Mouse (Mus musculus): ENCODE results near the gene Krtap9-5.

The Krtap9-5 gene

DNA sequence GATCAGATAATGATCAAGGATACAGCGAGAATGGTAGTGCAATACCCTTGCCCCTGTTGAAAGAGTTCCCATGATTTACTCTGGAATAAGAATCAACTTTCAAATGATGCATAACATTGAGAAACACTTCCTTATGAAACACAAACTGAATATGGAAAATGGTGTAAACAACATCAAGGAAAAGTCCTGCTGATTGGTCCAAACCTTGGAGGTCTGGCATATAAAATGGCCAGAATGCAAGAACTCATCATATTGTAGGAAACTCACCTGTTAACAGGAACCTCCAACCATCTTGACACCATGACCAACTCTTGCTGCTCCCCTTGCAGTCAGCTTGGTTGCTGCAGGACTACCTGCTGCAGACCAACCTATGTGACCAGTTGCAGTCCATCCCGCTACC lies at the start of gene Krtap9-5:
Gene Krtap9-5 (plus strand): TSS at position 301 of the 400 bp plus-strand sequence.
- DNase-seq (ENCODE audit: low read depth) = no peak

- DNase-seq (ENCODE audit: low read depth) = no peak
Measured at GRCm38 (mm10) chr11:99907620-99908019, 40.7 kb upstream of the Krtap9-5 start, which contains the start of gene Krtap31-1. Gene Krtap31-1, plus strand, starts transcription at chr11:99907920.

DNA sequence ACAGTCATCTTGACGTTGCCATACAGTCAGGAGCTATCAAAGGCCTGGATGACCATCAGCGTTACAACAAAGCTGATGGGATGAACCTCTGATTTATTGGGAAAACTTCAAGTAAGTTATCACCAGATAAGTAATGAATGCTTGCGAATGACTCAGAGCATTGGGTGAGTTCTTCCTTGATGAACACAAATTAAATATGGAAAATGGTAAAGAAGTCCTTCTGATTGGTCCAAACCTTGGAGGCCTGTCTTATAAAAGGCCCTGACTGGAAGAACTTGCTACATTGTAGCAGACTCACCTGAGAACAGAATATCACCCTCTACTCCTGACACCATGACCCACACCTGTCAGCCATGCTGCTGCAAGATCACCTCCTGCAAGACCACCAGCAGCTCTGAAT lies 33.8 kb upstream of the Krtap9-5 start, which contains the start of gene Gm11565:
Gene Gm11565 (plus strand): TSS at position 301 of the 400 bp plus-strand sequence.
- no peak for DNase-seq (ENCODE audit: low read depth)

GRCm38 (mm10) chr11:99935991-99936390 lies 12.3 kb upstream of the Krtap9-5 start, which contains the start of gene Krtap31-2:
Gene Krtap31-2, plus strand, starts transcription at chr11:99936291.
- DNase-seq (ENCODE audit: low read depth) = no peak

- no peak for DNase-seq (ENCODE audit: low read depth)
Measured at GRCm38 (mm10) chr11:99937751-99938264, 10.5 kb upstream of the Krtap9-5 start.

- DNase-seq (ENCODE audit: low read depth) = no peak
Measured at GRCm38 (mm10) chr11:99964213-99964612, 15.9 kb downstream of the Krtap9-5 start.

GRCm38 (mm10) chr11:99965961-99966360 lies 17.7 kb downstream of the Krtap9-5 start:
- no peak for DNase-seq (ENCODE audit: low read depth)

- no peak for DNase-seq (ENCODE audit: low read depth)
Measured at GRCm38 (mm10) chr11:99978953-99979352, 30.7 kb downstream of the Krtap9-5 start, which contains the start of gene Krtap29-1. Gene Krtap29-1, minus strand, starts transcription at chr11:99979053.

DNA sequence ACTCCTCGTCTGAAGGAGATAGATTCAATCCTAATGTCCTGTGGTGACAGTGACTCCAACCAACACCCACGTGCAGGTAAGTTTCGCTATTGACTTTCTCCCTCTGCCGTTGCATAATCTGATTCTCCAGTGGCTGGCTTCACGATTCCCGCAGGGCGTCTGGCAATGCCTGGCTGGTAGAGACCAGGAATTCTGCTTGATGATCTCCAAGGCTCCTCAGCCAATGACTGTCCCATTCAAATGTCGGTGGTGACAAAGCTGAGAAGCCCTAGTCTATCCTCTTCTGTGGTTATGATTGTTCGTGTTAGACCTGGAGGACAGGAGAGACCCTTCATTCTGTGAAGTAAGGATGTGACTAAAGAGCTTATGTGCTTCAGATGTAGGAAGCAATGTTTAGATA lies 34.5 kb downstream of the Krtap9-5 start:
- DNase-seq (ENCODE audit: low read depth) = no peak

DNA sequence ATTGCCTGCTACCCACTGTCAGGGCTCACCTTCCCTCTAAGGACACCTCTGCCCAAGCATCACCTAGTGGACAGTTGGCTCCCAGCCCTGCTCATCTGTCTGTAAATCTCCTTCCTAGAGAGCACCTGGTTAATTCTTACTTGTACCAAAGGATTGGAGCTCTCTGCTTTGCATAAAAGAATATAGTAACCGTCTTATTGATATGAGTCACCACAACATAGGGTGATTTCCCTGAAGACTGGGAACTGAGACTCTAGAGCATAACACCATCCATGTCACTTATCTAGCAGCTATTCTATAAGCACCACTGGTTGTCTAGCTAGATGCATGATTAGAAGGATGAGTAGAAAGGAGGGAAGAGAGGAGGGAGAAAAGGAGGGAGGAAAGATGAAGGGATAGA lies 35.2 kb downstream of the Krtap9-5 start:
- DNase-seq (ENCODE audit: low read depth) = no peak

DNA sequence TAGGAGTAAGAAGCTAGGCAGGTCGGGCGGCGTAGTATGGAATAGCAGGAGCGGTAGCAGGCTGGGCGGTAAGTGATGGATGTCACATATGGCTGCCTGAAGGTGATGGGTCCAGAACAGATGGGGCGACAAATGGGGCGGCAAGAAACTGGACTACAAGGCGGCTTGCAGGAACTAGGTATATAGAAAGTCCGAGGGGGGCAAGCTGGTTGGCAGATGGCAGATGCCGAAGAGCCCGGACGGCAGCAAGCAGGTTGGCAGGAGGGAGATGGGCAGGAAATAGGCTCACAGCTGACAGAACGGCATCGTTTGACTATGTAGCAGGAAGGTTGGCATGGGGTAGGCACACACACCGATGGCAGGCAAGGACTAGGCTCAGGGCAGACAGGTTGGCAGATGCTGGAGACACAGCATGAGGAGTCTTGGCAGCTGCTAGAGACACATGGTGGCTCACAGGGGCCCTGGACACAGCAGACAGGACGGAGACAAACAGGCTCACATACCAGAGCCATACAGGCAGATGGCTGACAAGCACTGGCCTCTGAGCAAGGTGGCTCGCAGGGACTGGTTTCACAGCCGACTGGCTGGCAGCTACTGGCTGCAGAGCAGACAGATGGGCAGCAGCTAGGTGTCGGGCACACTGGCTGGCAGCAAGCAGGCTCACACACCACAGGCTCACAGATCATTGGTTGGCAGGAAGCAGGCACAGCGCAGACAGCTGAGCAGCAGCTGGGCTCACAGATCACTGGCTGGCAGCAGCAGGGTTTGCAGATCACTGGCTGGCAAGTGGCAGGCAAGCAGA lies 37.2 kb downstream of the Krtap9-5 start:
- DNase-seq (ENCODE audit: low read depth) = no peak

GRCm38 (mm10) chr11:99986180-99986647 lies 37.9 kb downstream of the Krtap9-5 start, which contains the start of gene Krtap16-1:
Gene Krtap16-1, minus strand, starts transcription at chr11:99986597.
- DNase-seq (ENCODE audit: low read depth) = no peak

- no peak for DNase-seq (ENCODE audit: low read depth)
Measured at GRCm38 (mm10) chr11:99988530-99988929, 40.3 kb downstream of the Krtap9-5 start.

GRCm38 (mm10) chr11:99989881-99990405 lies 41.7 kb downstream of the Krtap9-5 start:
- DNase-seq (ENCODE audit: low read depth) = no peak

GRCm38 (mm10) chr11:99990571-99990970 lies 42.3 kb downstream of the Krtap9-5 start:
- no peak for DNase-seq (ENCODE audit: low read depth)

DNA sequence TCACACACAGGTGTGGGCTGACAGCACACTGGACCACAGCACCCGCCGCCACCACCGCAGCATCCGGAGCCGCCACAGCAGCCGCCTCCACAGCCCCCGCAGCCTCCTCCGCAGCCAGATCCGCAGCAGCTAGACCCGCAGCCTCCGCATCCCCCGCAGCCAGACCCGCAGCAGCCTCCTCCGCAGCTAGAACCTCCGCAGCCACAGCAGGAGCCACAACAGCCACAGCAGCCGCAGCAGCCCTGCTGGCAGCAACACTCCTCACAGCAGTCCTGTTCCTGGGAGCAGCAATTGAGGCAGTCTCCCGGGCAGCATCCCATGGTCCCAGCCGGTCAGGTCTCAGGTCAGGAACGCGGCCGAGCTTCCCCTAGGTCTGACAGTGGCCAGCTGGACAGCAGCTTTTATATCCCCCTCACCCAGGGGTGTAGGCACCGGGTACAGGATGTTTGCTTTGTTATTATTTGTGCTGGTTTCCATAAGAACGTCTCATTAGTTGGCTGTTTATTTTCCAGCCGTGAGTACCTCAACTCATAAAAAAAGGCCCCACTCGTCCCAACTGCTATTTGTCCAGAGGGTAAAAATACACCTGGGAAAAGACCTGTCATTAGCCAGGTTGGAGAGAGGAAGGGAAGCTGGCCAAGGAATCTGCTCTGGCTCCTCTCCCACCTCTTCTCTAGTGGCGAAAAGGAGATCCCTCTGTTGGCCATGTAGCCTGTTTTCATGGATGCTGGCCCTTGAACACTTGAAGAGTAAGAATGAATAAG lies 45.5 kb downstream of the Krtap9-5 start, which contains the start of gene Krtap17-1:
Gene Krtap17-1 (minus strand): TSS at position 375 of the 764 bp plus-strand sequence.
- DNase-seq (ENCODE audit: low read depth) = no peak

DNA sequence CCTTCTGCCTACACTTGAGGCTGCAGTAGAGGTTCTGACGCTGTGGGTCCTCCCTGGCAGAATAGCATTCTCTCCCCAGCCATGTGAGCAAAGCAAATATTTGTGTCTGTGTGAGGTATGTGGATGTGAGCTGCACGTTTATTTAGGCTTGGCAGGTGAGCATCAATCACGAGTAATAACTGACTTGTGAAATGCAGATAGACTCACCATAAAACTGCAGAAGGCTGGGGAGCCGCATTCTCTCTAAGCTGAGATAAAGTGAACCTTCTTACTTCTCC lies 46.0 kb downstream of the Krtap9-5 start:
- no peak for DNase-seq (ENCODE audit: low read depth)

DNA sequence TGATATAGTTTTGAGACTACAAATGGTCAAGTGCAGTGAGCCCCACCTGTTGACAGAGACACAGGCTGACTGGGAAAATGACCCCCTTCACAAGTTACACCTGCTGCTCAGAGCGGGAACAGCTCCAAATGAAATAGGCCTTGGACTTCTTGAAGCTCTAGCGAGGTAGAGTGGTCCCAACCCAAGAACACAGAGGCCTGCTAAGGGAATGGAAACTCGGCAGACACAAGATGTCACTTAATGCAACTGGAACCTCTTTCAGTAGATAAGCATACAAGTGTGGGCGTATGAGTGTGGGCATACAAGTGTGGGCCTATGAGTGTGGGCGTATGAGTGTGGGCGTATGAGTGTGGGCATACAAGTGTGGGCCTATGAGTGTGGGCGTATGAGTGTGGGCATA lies 50.8 kb downstream of the Krtap9-5 start:
- DNase-seq (ENCODE audit: low read depth) = no peak
